Mouse (Mus musculus): ENCODE data around the gene Hnrnpll.

Hnrnpll gene

DNA sequence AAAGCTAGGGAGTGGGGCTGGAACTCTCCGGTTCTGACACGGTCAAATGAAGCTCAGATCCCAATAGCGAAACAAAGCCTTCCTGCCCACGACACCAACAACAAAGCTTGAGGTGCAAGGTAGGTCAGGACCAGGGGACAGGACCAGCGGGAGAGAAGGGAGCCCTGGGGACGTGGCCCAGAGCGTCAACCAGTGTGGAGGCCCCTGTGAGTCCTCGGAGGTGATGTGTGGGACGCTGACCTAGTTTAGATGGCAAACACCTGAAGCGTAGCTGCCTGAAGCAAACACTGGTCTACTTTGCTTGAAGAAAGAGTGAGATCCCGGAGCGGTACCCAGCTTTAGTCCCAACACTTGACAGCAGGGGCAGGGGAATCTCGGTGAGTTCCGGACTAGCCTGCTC is 62.5 kb downstream of the Hnrnpll start:
- no peak for DNase-seq (ENCODE audit: low read depth, low spot score)

DNA sequence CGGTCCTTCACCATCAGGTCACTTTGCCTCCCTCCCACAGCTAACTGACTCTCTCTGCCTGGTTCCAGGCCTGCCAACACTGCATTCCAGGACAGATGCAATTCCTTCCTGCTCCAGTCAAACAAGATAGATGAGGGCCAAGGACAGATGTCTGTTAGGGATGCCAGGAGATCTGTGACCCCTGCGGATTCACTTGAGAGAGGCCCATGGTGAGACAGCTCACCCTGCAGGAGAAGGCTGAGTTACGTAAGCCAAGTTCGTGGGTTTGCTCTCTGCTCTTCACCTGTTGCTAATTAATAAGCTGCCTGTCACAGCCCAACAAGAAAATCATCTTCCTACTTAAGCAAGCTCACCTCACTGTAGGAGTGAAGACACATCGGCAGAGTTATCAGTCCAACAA is 63.1 kb downstream of the Hnrnpll start:
- DNase-seq (ENCODE audit: low read depth, low spot score), result no peak

DNA sequence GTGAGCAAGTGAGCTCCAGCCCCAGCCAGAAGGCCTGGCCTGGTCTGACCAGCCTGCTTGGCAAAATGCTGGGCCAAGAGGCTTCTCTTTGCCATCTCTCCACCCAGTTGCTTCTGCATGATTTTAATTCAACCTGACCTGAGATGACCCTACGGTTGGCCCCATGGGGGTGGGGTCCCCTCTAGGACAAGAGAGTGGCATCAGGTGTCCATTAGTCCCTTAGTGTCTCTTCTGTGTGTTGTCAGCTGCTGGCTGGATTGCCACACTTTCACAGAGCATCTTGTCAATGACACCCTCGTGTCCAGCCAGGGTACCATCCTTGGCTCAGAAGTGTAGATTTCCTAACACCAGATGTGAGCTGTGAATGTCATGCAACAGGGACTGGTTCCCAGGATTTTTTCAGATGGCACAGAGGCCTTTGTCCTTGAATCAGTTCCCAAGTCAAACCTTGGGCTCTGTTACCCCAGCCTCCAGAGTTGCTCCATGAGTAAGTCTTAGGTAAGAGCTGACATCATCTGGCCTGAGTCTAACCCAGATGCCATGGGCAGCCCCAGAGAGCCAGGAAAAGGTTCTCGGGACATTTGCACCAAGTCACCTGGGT is 66.9 kb downstream of the Hnrnpll start:
- no peak for DNase-seq (ENCODE audit: low read depth, low spot score)

DNA sequence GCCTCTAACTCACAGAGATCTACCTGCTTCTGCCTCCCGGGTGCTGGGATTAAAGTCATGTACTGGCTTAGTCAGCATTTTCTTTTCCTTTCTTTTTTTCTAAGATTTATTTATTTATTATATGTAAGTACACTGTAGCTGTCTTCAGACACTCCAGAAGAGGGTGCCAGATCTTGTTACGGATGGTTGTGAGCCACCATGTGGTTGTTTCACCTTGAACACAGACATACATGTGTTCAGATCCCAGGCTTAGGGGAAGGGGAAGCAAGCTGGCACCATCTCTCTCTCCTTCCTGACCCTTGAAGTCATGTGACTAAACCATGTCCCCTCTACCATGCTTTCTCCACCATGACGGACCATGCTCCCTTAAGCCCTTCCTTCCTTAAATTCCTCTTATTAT is 70.0 kb downstream of the Hnrnpll start:
- DNase-seq (ENCODE audit: low read depth, low spot score), result no peak

DNA sequence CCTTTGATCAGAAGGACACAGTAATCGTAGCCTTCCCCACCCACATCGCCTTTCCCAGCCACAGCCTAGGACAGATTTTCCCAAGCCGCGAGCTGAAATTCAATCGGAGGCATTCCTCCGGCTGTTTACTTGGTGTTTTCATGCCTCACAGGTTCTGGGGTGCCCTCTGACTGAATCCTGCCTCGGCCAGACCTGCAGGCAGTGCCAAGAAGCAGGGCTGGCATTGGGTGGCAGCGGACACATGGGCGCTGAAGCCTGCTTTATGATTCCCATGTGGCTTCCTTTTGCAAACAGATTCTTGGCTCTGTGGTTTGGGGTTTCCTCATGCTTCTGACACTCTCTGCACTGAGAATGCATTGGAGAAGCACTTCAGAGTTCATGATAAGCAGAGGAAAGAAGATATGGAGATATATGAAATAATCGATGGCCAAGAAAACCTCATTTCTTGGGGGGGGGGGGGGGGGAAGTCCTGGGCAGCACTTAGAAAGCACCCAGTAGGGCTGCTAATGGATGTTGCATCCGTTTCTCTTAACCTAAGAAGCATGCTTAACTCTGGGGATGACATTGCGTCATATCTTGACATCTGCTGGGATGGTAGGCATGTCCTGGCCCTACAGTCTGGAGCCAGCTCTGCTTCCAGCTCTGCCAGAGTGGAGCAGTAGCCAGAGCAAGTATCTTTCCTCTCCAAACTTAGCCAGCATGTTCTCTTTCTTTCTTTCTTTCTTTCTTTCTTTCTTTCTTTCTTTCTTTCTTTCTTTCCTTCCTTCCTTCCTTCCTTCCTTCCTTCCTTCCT is 70.8 kb downstream of the Hnrnpll start:
- no peak for DNase-seq (ENCODE audit: low read depth, low spot score)

DNA sequence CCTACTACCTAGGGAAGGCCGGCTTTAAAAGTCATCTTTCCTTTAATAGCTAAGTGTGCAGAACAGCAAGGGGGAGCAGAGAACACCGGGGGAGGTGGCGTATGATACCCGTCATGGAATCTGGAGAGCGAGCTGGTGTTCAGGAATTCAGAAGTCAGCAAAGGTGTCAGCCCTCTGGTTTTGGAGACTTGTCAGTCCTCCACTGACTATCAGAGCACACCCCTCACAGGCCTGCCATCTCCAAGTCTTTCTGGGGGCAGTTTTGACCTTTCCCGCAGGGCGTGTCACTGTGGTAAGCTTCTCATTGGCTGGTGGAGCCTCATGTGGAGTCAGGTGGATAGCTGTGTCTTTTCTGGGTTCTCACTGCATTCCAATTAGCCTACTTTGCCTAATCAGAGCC is 72.0 kb downstream of the Hnrnpll start:
- DNase-seq (ENCODE audit: low read depth, low spot score), result no peak

DNA sequence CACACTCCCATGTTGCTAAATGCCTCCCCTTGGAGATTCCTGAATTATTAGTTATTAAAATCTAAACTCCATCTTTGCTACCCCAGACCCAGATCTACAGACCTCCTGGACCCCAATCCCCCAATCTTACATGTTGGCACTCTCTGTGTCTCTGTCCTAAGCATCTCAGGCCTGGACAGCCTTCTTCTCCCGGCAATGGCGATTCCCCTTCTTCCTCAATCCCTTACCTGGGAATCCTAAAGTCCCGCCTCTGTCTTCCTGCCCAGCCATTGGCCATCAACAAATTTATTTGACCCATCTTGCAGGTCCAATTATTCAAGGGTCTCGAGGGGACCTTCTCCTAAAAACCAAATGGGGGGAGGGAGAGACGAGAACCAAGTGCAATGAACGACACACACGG is 77.7 kb downstream of the Hnrnpll start:
- DNase-seq (ENCODE audit: low read depth, low spot score), result no peak

DNA sequence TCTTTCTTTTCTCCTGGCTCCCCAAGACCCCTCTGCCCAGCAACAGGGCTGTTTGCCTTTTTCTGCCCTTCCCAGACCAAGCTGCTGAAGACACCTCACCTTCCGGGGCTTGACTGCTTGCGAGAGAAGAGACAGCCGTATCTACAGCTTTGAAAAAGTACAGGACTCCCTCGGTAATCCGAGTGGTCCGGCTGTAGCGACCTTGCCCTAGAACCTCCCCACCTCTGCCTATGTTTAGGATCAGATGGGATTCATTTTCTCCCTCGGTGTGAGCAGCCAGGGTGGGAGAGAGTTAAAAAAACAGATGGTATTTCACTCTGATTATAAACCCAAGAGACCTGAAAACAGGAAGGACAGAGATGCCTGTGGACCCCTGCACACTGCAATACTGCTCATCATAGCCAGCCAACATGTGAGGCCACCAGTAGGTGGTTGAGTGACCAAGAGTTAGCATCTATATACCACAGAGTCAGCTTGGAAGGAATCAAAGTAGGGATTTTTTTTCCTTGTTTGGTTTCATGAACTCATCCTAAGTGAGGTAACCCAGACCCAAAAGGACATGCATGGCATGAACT is 79.1 kb downstream of the Hnrnpll start:
- DNase-seq (ENCODE audit: low read depth, low spot score), result no peak

DNA sequence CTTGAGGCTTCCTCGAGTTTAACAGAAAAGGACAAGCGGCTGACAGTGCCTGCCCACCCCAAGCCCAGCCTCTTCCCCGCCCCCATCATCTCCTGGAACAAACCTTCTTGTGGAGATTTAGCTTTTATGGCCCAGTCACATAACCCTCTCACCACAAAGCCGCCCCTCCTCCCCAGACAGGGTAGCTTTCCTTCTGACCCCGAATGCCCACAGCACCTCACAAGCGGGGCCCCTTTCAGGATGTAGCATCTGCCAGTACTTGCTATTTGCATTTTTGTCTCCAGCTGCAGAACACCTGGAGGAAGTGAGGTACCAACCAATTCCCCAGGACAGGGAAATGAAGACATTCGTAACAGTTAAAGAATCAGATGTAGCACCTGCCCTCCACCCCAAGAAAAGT is 79.6 kb downstream of the Hnrnpll start:
- DNase-seq (ENCODE audit: low read depth, low spot score), result no peak

DNA sequence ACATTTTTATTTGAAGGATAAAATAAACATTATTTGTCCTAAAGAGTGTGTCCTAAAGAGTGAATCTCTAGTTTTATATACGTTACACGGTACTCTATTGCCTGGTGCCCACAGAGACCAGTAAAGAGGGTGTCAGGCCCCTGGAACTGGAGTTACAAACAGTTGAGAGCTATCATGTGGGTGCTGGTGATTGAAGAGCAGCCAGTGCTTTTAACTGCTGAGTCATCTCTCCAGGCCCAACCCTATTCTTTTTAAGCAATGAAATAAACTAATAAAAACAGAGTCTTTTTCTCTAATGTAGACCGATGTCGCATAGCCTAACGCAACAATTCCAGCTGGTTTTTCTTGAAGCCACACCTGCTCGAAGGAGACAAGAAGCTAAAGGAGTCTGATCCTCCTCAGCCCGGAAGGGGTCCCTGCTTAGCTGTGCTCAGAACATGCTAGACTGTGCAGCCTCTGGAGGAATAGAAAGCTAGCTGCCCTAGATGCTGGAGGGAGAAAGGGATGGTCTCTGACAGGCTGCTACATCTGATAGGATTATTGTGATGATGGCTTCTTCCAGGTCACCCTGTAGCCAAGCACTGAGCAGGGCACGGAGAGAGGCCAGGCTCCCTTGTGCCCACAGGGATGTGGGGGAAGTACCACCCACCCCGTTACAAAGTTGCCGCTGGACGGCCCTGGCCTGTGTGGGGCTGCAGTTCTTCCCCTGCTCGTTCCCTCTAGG is 80.2 kb downstream of the Hnrnpll start:
- DNase-seq (ENCODE audit: low read depth, low spot score), result no peak

DNA sequence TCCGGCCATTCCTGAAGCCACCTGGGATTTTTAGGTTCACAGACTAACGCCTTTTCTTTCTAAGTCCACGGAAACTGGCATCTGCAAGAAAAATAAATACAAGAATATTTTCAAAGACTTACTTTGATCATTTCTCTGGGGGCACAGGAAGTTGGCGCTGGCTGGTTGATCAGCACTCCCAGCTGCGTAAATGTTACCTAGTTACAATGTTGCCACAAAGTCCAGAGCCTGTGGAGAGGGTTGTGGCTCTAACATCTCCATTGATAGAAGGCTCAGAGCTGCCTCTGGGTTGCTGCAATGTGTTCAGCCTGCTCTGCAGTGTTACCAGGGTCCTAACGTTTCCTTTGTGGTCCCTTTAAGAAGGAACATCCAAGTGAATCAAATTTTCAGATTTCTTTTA is 80.8 kb downstream of the Hnrnpll start:
- no peak for DNase-seq (ENCODE audit: low read depth, low spot score)

DNA sequence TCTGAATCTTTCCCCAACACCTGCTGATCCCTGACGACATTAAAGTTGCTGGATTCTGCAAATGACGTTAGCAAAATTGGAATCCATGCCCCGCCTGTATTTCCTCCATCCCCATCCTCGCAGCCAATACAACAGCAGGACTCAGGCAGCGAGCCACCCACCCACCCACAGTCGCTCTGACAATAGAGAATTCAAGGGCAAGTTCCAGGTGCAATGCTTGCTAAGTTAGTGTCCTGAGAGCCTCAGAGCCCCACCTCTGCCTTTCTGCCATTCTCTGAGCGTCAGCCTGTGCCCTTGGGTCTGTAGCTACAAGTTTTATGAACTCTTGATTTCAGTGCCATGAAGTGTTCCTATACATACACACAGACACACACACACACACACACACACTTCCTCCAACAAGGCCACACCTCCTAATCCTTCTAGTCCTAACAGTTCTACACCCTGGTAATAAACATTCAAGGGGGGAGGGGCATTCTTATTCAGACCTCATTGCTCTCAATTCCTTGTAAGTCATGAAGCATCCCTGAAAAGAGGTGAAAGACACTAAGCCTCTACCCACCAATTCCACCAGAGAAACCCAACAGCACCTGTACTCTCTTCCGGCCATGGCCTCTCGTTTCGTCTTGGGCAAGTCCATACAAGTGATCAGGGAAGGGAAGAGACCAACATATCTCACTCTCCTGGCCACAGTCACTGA is 81.6 kb downstream of the Hnrnpll start:
- DNase-seq (ENCODE audit: low read depth, low spot score), result no peak
